Mouse (Mus musculus): Measurements from ENCODE around the gene Syne3. TPM values are rescaled to one million over a fixed set of nuclear protein-coding genes. Genes with fewer than 3 reads are reported as not detected.
A peak's percentile ranks its signal among the peaks of the same experiment; 100 is the strongest.

Gene Syne3
- total and polyA plus RNA-seq, 2 experiments from 2014 or later = 1.8 to 5.0 TPM

DNA sequence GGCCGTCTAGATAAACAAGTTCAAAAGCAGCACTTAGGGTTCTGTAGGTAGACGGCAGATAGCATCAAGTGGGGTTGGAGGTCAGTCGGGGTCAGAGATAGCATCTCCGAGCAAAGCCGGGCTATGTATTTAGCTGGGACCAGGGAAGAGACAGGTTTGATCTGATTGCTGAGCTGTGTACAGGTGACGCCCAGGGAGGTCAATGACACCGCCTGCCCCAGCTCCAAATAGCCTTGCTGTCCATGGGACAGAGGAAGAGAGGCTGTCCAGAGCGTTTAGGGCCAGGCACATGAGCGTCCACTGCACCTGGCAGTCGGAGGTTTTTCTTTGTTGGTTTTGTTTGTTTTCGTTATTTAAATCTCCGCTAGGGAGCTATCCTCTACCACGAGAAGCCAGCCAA is 75.8 kb downstream of the Syne3 start:
- ATAC-seq (ENCODE audit: insufficient read depth, low read depth) (no peak), DNase-seq (ENCODE audit: low spot score) (no peak)
- Histone ChIP-seq H3K9me3 (replicated peaks; ENCODE audit: control insufficient read depth, low read length) (peaks cover 4% of the 10 kb centered on the region; the same call in 1 of the 2 replicates), H3K27me3 (ENCODE audit: control insufficient read depth, insufficient read depth, low read length) (no peaks in the 10 kb centered on the region), H3K4me3 (ENCODE audit: low read depth, low read length) (no peak overlapping the region), H3K4me1 (ENCODE audit: control insufficient read depth, insufficient read depth) (no peaks in the 10 kb centered on the region), H3K4me2 (ENCODE audit: low read depth, low read length) (no peak overlapping the region), H3K36me3 (replicated peaks; ENCODE audit: control insufficient read depth, insufficient read depth, low read length) (peaks cover 18% of the 10 kb centered on the region), H3K27ac (ENCODE audit: low read depth) (no peak overlapping the region), H3K9ac (replicated peaks; ENCODE audit: low read depth, low read length) (no peak overlapping the region)
- TF ChIP-seq CTCF (IDR thresholded peaks at IDR 0.05; ENCODE audit: low read depth) = no peak
- no peak for TF ChIP-seq EP300 (IDR thresholded peaks at IDR 0.05; ENCODE audit: low read depth)
- WGBS = 66% methylated on average over 13 of the region's 13 CpGs

DNA sequence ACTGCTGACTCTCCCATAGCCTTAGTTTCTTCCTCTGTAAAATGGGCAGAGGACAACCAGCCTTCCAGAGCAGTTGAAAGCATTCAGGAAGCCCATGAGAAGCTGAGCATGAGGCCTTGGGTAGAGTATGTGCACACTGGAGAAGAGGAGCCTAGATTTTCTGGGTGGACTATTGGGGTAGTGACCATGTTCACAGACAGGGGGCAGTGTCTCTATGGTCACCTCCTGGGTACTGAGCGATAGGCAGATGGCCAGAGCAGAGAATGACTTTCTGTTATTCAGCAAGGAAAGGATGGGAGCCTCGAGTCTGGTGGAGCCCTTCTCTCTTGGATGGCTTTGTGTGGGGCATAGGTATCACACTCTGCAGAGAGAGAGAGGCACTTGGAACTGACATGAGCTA is 76.4 kb downstream of the Syne3 start:
- Histone ChIP-seq H3K4me2 (ENCODE audit: low read depth, low read length) (no peak overlapping the region), H3K4me1 (ENCODE audit: control insufficient read depth, insufficient read depth) (no peaks in the 10 kb centered on the region), H3K27me3 (ENCODE audit: control insufficient read depth, insufficient read depth, low read length) (no peaks in the 10 kb centered on the region), H3K9me3 (replicated peaks; ENCODE audit: control insufficient read depth, low read length) (peaks cover 4% of the 10 kb centered on the region; the same call in 1 of the 2 replicates), H3K36me3 (replicated peaks; ENCODE audit: control insufficient read depth, insufficient read depth, low read length) (peaks cover 14% of the 10 kb centered on the region), H3K9ac (replicated peaks; ENCODE audit: low read depth, low read length) (no peak overlapping the region), H3K4me3 (ENCODE audit: low read depth, low read length) (no peak overlapping the region), H3K27ac (ENCODE audit: low read depth) (no peak overlapping the region)
- 46% methylated on average over 2 of the region's 2 CpGs for whole genome bisulfite sequencing
- TF ChIP-seq CTCF (IDR thresholded peaks at IDR 0.05; ENCODE audit: low read depth) (peak; percentile 33), EP300 (IDR thresholded peaks at IDR 0.05; ENCODE audit: low read depth) (no peak)
- no peak for ATAC-seq (ENCODE audit: insufficient read depth, low read depth)
- DNase-seq (ENCODE audit: low spot score) = no peak

- no peak overlapping the region for H3K4me3 ChIP-seq (ENCODE audit: low read depth, low read length)
- 71% methylated on average over 2 of the region's 2 CpGs for WGBS
- H3K27me3 ChIP-seq (ENCODE audit: control insufficient read depth, insufficient read depth, low read length) = no peaks in the 10 kb centered on the region
- no peak for DNase-seq (ENCODE audit: low spot score)
- no peak overlapping the region for H3K4me2 ChIP-seq (ENCODE audit: low read depth, low read length)
- no peak overlapping the region for H3K27ac ChIP-seq (ENCODE audit: low read depth)
- TF ChIP-seq CTCF (IDR thresholded peaks at IDR 0.05; ENCODE audit: low read depth) = no peak
- no peak for TF ChIP-seq EP300 (IDR thresholded peaks at IDR 0.05; ENCODE audit: low read depth)
- H3K9ac ChIP-seq (replicated peaks; ENCODE audit: low read depth, low read length) = no peak overlapping the region
- H3K36me3 ChIP-seq (replicated peaks; ENCODE audit: control insufficient read depth, insufficient read depth, low read length) = no peaks in the 10 kb centered on the region
- no peak for ATAC-seq (ENCODE audit: insufficient read depth, low read depth)
- H3K4me1 ChIP-seq (ENCODE audit: control insufficient read depth, insufficient read depth) = no peaks in the 10 kb centered on the region
- no peaks in the 10 kb centered on the region for H3K9me3 ChIP-seq (replicated peaks; ENCODE audit: control insufficient read depth, low read length)
Observed at GRCm38 (mm10) chr12:104925765-104926164, 83.8 kb downstream of the Syne3 start.

- 78% methylated on average over 5 of the region's 5 CpGs for WGBS
- ATAC-seq (ENCODE audit: insufficient read depth, low read depth) (no peak), DNase-seq (ENCODE audit: low spot score) (no peak)
- Histone ChIP-seq H3K9me3 (replicated peaks; ENCODE audit: control insufficient read depth, low read length) (no peaks in the 10 kb centered on the region), H3K4me2 (ENCODE audit: low read depth, low read length) (no peak overlapping the region), H3K4me3 (ENCODE audit: low read depth, low read length) (no peak overlapping the region), H3K9ac (replicated peaks; ENCODE audit: low read depth, low read length) (no peak overlapping the region), H3K27ac (ENCODE audit: low read depth) (no peak overlapping the region), H3K36me3 (replicated peaks; ENCODE audit: control insufficient read depth, insufficient read depth, low read length) (no peaks in the 10 kb centered on the region), H3K27me3 (ENCODE audit: control insufficient read depth, insufficient read depth, low read length) (no peaks in the 10 kb centered on the region), H3K4me1 (ENCODE audit: control insufficient read depth, insufficient read depth) (no peaks in the 10 kb centered on the region)
- no peak for TF ChIP-seq CTCF (IDR thresholded peaks at IDR 0.05; ENCODE audit: low read depth)
Observed at GRCm38 (mm10) chr12:104925035-104925434, 84.6 kb downstream of the Syne3 start.

DNA sequence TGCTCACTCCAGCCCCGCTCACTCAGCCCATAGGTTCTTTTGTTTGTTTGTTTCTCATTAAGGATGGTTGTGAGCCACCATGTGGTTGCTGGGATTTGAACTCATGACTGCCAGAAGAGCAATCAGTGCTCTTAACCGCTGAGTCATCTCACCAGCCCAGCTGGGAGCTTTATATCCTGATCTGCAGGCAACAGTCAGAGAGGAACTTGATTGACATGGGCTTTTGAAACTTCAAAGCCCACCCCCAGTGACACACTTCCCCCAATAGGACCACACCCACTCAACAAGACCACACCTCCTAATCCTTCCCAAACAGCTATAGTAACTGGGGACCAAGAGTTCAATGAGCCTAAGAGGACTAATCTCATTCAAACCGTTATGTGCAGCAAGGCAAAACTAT is 85.1 kb downstream of the Syne3 start:
- H3K36me3 ChIP-seq (replicated peaks; ENCODE audit: control insufficient read depth, insufficient read depth, low read length) = no peaks in the 10 kb centered on the region
- no peak overlapping the region for H3K4me3 ChIP-seq (ENCODE audit: low read depth, low read length)
- no peak for ATAC-seq (ENCODE audit: insufficient read depth, low read depth)
- H3K9me3 ChIP-seq (replicated peaks; ENCODE audit: control insufficient read depth, low read length) = no peaks in the 10 kb centered on the region
- H3K27me3 ChIP-seq (ENCODE audit: control insufficient read depth, insufficient read depth, low read length) = no peaks in the 10 kb centered on the region
- no peak overlapping the region for H3K9ac ChIP-seq (replicated peaks; ENCODE audit: low read depth, low read length)
- H3K27ac ChIP-seq (ENCODE audit: low read depth) = no peak overlapping the region
- TF ChIP-seq CTCF (IDR thresholded peaks at IDR 0.05; ENCODE audit: low read depth) (no peak), EP300 (IDR thresholded peaks at IDR 0.05; ENCODE audit: low read depth) (no peak)
- DNase-seq (ENCODE audit: low spot score) = no peak
- WGBS = 86% methylated on average over 3 of the region's 3 CpGs
- no peak overlapping the region for H3K4me2 ChIP-seq (ENCODE audit: low read depth, low read length)
- no peaks in the 10 kb centered on the region for H3K4me1 ChIP-seq (ENCODE audit: control insufficient read depth, insufficient read depth)

DNA sequence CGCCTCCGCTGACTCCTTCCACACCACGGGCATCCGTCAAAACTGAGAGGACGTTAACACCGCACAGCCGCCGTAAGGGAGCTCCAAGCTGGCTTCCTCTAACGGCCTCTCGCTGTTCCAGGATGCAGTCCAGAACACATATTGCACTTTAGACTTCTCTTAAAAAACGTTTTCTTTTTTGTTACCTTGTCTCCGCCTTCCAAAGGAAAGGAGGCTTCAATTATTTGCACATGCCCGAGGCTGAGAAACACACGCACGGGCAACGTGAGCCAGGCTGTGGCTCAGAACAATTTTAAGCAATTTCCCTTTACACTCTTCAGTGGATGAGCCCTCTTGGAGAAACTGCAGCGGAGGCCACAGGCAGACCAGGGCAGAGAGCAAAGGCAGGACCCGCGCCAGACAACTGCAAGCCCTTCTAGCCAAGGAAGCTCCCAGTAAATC is 85.6 kb downstream of the Syne3 start:
- Histone ChIP-seq H3K9ac (replicated peaks; ENCODE audit: low read depth, low read length) (no peak overlapping the region), H3K4me1 (ENCODE audit: control insufficient read depth, insufficient read depth) (no peaks in the 10 kb centered on the region), H3K36me3 (replicated peaks; ENCODE audit: control insufficient read depth, insufficient read depth, low read length) (no peaks in the 10 kb centered on the region), H3K27me3 (ENCODE audit: control insufficient read depth, insufficient read depth, low read length) (no peaks in the 10 kb centered on the region), H3K27ac (ENCODE audit: low read depth) (no peak overlapping the region), H3K4me2 (ENCODE audit: low read depth, low read length) (no peak overlapping the region), H3K9me3 (replicated peaks; ENCODE audit: control insufficient read depth, low read length) (no peaks in the 10 kb centered on the region), H3K4me3 (ENCODE audit: low read depth, low read length) (no peak overlapping the region)
- no peak for TF ChIP-seq CTCF (IDR thresholded peaks at IDR 0.05; ENCODE audit: low read depth)
- TF ChIP-seq EP300 (IDR thresholded peaks at IDR 0.05; ENCODE audit: low read depth) = no peak
- no peak for ATAC-seq (ENCODE audit: insufficient read depth, low read depth)
- WGBS = 46% methylated on average over 19 of the region's 19 CpGs
- DNase-seq (ENCODE audit: low spot score) = no peak

Measured in heart, postnatal 0 days (tissue).